Comparison of ENCODE assay signal across 8 mouse cellular contexts in the genomic region with DNA sequence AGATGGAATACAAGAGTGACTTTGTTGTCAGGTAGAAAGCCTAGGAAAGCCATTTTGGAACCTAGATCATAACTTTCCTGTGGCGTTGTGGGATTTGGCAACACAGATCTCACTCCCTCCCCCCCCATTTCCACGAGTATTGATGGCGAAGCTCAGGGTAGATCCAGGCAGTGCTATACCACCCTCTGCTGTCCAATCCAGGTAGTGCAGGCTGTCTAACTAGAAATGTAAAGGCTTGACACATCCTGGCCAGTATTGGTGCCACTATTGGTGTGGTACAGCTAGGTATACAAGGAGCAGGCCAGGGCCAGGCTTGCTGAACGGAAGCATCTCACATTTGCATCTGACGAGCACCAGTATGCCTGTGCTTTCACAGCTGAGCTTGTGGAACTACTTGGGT. TPM values are rescaled to one million over a fixed set of nuclear protein-coding genes. Genes with fewer than 3 reads are reported as not detected.
DNase-seq lines count a peak whose midpoint lies in the region; ATAC-seq and TF ChIP-seq lines count a peak whose summit lies in the region.

No protein-coding gene starts in this region.

- no peak overlapping the region for H3K27ac ChIP-seq in embryonic facial prominence, embryonic 10.5 days (replicated peaks)
- H3K27ac ChIP-seq in kidney, embryonic 16.5 days (ENCODE audit: low read length) = no peak overlapping the region
- H3K27ac ChIP-seq in liver, embryonic 11.5 days (ENCODE audit: low read depth, low read length) = no peak overlapping the region
- no peak overlapping the region for H3K27ac ChIP-seq in neural tube, embryonic 12.5 days
- no peak overlapping the region for H3K27ac ChIP-seq in thymus, adult 2 months (ENCODE audit: control insufficient read depth, insufficient read depth, low read length)

- H3K4me3 ChIP-seq in C2C12 (ENCODE audit: insufficient read depth, poor library complexity, severe bottlenecking) = no peak overlapping the region
- no peak overlapping the region for H3K4me3 ChIP-seq in embryonic facial prominence, embryonic 10.5 days
- H3K4me3 ChIP-seq in kidney, embryonic 16.5 days (ENCODE audit: low read length) = no peak overlapping the region
- H3K4me3 ChIP-seq in liver, embryonic 11.5 days (ENCODE audit: low read depth, low read length) = no peak overlapping the region
- H3K4me3 ChIP-seq in neural tube, embryonic 12.5 days = no peak overlapping the region
- no peak overlapping the region for H3K4me3 ChIP-seq in thymus, adult 2 months (ENCODE audit: control insufficient read depth, insufficient read depth, low read length)

- H3K4me1 ChIP-seq in embryonic facial prominence, embryonic 10.5 days = no peaks in the 10 kb centered on the region
- no peaks in the 10 kb centered on the region for H3K4me1 ChIP-seq in kidney, embryonic 16.5 days (ENCODE audit: insufficient read depth, low read length)
- H3K4me1 ChIP-seq in liver, embryonic 11.5 days (replicated peaks; ENCODE audit: control insufficient read depth, insufficient read depth, low read length) = no peaks in the 10 kb centered on the region
- no peaks in the 10 kb centered on the region for H3K4me1 ChIP-seq in neural tube, embryonic 12.5 days
- no peaks in the 10 kb centered on the region for H3K4me1 ChIP-seq in thymus, adult 2 months (replicated peaks; ENCODE audit: control insufficient read depth, insufficient read depth, low read length)

- H3K4me2 ChIP-seq in kidney, embryonic 16.5 days (replicated peaks; ENCODE audit: low read depth, low read length) = no peak overlapping the region
- no peak overlapping the region for H3K4me2 ChIP-seq in liver, embryonic 11.5 days
- no peak overlapping the region for H3K4me2 ChIP-seq in neural tube, embryonic 12.5 days (replicated peaks)

- H3ac ChIP-seq in C2C12 (ENCODE audit: control insufficient read depth, insufficient read length, low read depth) = no peak overlapping the region

- WGBS in embryonic facial prominence, embryonic 10.5 days = 18% methylated on average over 5 of the region's 5 CpGs
- 20% methylated on average over 5 of the region's 5 CpGs for WGBS in kidney, embryonic 16.5 days
- WGBS in liver, embryonic 11.5 days = 19% methylated on average over 5 of the region's 5 CpGs
- 18% methylated on average over 5 of the region's 5 CpGs for WGBS in neural tube, embryonic 12.5 days
- WGBS in thymus, adult 2 months = 24% methylated on average over 5 of the region's 5 CpGs

- H3K79me3 ChIP-seq in C2C12 (ENCODE audit: low read depth) = no peaks in the 10 kb centered on the region

- no peaks in the 10 kb centered on the region for H3K27me3 ChIP-seq in C2C12 (ENCODE audit: control insufficient read depth, insufficient read depth, insufficient read length)
- H3K27me3 ChIP-seq in embryonic facial prominence, embryonic 10.5 days (replicated peaks; ENCODE audit: low read depth, poor library complexity, severe bottlenecking) = no peaks in the 10 kb centered on the region
- H3K27me3 ChIP-seq in kidney, embryonic 16.5 days (ENCODE audit: insufficient read depth, low read length) = 0 out of 2 replicates have a peak, but pooled peaks cover 2% of the 10 kb centered on the region
- no peaks in the 10 kb centered on the region for H3K27me3 ChIP-seq in liver, embryonic 11.5 days (replicated peaks; ENCODE audit: control insufficient read depth, insufficient read depth, low read length)
- H3K27me3 ChIP-seq in neural tube, embryonic 12.5 days (replicated peaks) = no peaks in the 10 kb centered on the region
- H3K27me3 ChIP-seq in thymus, adult 2 months (ENCODE audit: control insufficient read depth, insufficient read depth, low read length) = no peaks in the 10 kb centered on the region

- H3K79me2 ChIP-seq in C2C12 (ENCODE audit: control insufficient read depth, insufficient read depth) = no peaks in the 10 kb centered on the region

- TF ChIP-seq CTCF in C2C12 (IDR thresholded peaks at IDR 0.05; ENCODE audit: control insufficient read depth, insufficient read depth, insufficient read length) = peak; percentile 80
- TF ChIP-seq CTCF in thymus, adult 2 months (IDR thresholded peaks at IDR 0.05; ENCODE audit: borderline replicate concordance, control insufficient read depth, extremely low read depth, insufficient read depth, low read length, poor library complexity) = 0 out of 2 replicates have a peak, but pooled peaks have one; percentile 23

- H3K9ac ChIP-seq in kidney, embryonic 16.5 days (replicated peaks; ENCODE audit: low read length) = no peak overlapping the region
- no peak overlapping the region for H3K9ac ChIP-seq in liver, embryonic 11.5 days (ENCODE audit: low read depth, low read length)
- no peak overlapping the region for H3K9ac ChIP-seq in neural tube, embryonic 12.5 days

- no peaks in the 10 kb centered on the region for H3K36me3 ChIP-seq in C2C12 (ENCODE audit: control insufficient read depth, insufficient read depth)
- H3K36me3 ChIP-seq in embryonic facial prominence, embryonic 10.5 days (replicated peaks) = no peaks in the 10 kb centered on the region
- no peaks in the 10 kb centered on the region for H3K36me3 ChIP-seq in kidney, embryonic 16.5 days (ENCODE audit: insufficient read depth, low read length)
- H3K36me3 ChIP-seq in liver, embryonic 11.5 days (ENCODE audit: control insufficient read depth, insufficient read depth, low read length) = no peaks in the 10 kb centered on the region
- no peaks in the 10 kb centered on the region for H3K36me3 ChIP-seq in neural tube, embryonic 12.5 days
- H3K36me3 ChIP-seq in thymus, adult 2 months (ENCODE audit: control insufficient read depth, insufficient read depth, low read length) = no peaks in the 10 kb centered on the region

- peak; percentile 73 for DNase-seq in adrenal gland, postnatal 25 days
- DNase-seq in embryonic facial prominence, embryonic 10.5 days (ENCODE audit: low spot score) = peak; percentile 80
- DNase-seq in liver, embryonic 11.5 days (ENCODE audit: low spot score) = peak; percentile 44
- peak; percentile 70 for DNase-seq in thymus, adult 2 months

- TF ChIP-seq POLR2A in thymus, adult 2 months (IDR thresholded peaks at IDR 0.05; ENCODE audit: control insufficient read depth, extremely low read depth, insufficient read depth, low read length, poor library complexity) = no peak

- ATAC-seq in granulocyte monocyte progenitor cell, adult 5-6 weeks (replicated peaks; ENCODE audit: poor library complexity, severe bottlenecking) = peak; percentile 97
- ATAC-seq in kidney, embryonic 16.5 days (ENCODE audit: low FRiP score, low TSS enrichment) = peak; percentile 80; the same call in 1 of the 2 replicates
- ATAC-seq in liver, embryonic 11.5 days (replicated peaks; ENCODE audit: low FRiP score) = no peak; the same call in 1 of the 2 replicates
- ATAC-seq in neural tube, embryonic 12.5 days (ENCODE audit: low FRiP score, low read depth) = peak; percentile 76

- H3K9me3 ChIP-seq in embryonic facial prominence, embryonic 10.5 days = no peaks in the 10 kb centered on the region
- H3K9me3 ChIP-seq in kidney, embryonic 16.5 days (ENCODE audit: low read length) = no peaks in the 10 kb centered on the region
- H3K9me3 ChIP-seq in liver, embryonic 11.5 days (ENCODE audit: control insufficient read depth, low read length) = no peaks in the 10 kb centered on the region
- no peaks in the 10 kb centered on the region for H3K9me3 ChIP-seq in neural tube, embryonic 12.5 days

TF ChIP-seq in C2C12, 6 proteins besides CTCF, POLR2A, EP300 and RAD21:
- no peak for TF ChIP-seq CEBPB (IDR thresholded peaks at IDR 0.05; ENCODE audit: low read depth)
- TF ChIP-seq MYOG (IDR thresholded peaks at IDR 0.05; ENCODE audit: control insufficient read depth, extremely low read depth, insufficient read length) = no peak

RNA-seq across cellular contexts. Expression of gene Upp1, which starts 18.6 kb away (rescaled TPM):
- polyA plus RNA-seq in C2C12 (2012; fragmentation: generic; extraction: Trizol) = 10.8 TPM
- 7.9 and 9.1 TPM in 2 replicates for total RNA-seq in adrenal gland, postnatal 25 days (2021)
- 3.7 and 8.6 TPM in 2 replicates for polyA plus RNA-seq in embryonic facial prominence, embryonic 10.5 days (2016; fragmentation: Nextera tagmentation; extraction: Ambion mirVana)
- not detected in 2 replicates for total RNA-seq in granulocyte monocyte progenitor cell, adult 5-6 weeks (2014; fragmentation: Nextera tagmentation)
- not detected in 2 replicates for total RNA-seq in granulocyte monocyte progenitor cell, adult 5-6 weeks (2017)
- 16.0 and 16.1 TPM in 2 replicates for polyA plus RNA-seq in kidney, embryonic 16.5 days (2015; fragmentation: Nextera tagmentation; extraction: Ambion mirVana)
- polyA plus RNA-seq in liver, embryonic 11.5 days (2014; fragmentation: Nextera tagmentation; extraction: Ambion mirVana) = 5.1 and 6.6 TPM in 2 replicates
- 4.2 and 4.8 TPM in 2 replicates for polyA plus RNA-seq in neural tube, embryonic 12.5 days (2016; fragmentation: Nextera tagmentation; extraction: Ambion mirVana)
- 5.2 and 6.1 TPM in 2 replicates for polyA plus RNA-seq in thymus, adult 2 months (2012; rRNA removed)

RNA-seq across cellular contexts. Expression of gene Abca13, which starts 55.3 kb away (rescaled TPM):
- 0.04 TPM for polyA plus RNA-seq in C2C12 (2012; fragmentation: generic; extraction: Trizol)
- 0.27 TPM in 1 of 2 replicates, not detected in the other for total RNA-seq in adrenal gland, postnatal 25 days (2021)
- 0.04 and 0.05 TPM in 2 replicates for polyA plus RNA-seq in embryonic facial prominence, embryonic 10.5 days (2016; fragmentation: Nextera tagmentation; extraction: Ambion mirVana)
- total RNA-seq in granulocyte monocyte progenitor cell, adult 5-6 weeks (2014; fragmentation: Nextera tagmentation) = 6.6 and 15.3 TPM in 2 replicates
- 11.2 and 12.5 TPM in 2 replicates for total RNA-seq in granulocyte monocyte progenitor cell, adult 5-6 weeks (2017)
- polyA plus RNA-seq in kidney, embryonic 16.5 days (2015; fragmentation: Nextera tagmentation; extraction: Ambion mirVana) = 0.35 and 0.36 TPM in 2 replicates
- 0.04 and 0.09 TPM in 2 replicates for polyA plus RNA-seq in liver, embryonic 11.5 days (2014; fragmentation: Nextera tagmentation; extraction: Ambion mirVana)
- 0.01 and 0.03 TPM in 2 replicates for polyA plus RNA-seq in neural tube, embryonic 12.5 days (2016; fragmentation: Nextera tagmentation; extraction: Ambion mirVana)
- polyA plus RNA-seq in thymus, adult 2 months (2012; rRNA removed) = 0.14 and 0.15 TPM in 2 replicates
